8 mouse cellular contexts compared by ENCODE assay signal in the genomic region with DNA sequence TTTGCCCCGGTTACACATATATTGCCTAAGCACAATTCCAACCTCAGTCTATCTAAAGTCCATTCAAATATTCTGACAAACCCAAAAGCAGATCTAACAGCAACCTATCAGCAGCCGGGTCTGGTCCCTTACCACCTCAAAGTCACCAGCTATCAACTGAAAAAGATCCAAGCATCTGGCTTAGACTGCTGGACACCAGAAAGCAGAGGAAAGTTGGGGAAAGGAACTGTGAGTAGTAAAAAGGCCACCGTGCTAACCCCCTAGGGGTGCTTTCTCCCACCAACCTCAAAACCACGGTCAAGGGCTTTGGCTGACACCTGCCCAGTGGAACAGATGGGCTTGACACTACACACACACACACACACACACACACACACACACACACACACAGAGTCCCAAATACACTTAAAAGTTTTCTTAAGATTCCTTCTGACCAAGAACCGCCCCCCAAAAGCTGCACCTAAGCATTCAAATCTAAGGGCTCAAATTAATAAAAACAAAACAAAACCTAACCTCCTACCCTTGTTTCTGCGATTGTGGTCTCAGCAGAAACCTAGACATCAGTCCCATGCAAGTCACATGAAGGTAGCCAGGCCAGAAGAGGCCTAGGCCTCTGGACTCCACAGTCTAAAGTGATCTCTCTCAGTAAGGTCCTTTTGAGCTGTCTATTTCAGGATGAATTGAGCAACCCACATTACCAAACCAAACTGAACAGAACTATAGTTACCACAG. TPM values are rescaled to one million over a fixed set of nuclear protein-coding genes. Genes with fewer than 3 reads are reported as not detected.
A peak's percentile ranks its signal among the peaks of the same experiment; 100 is the strongest.
DNase-seq lines count a peak whose midpoint lies in the region; ATAC-seq and TF ChIP-seq lines count a peak whose summit lies in the region.

No protein-coding gene starts in this region.

- no peaks in the 10 kb centered on the region for H3K36me3 ChIP-seq in kidney, embryonic 15.5 days
- no peaks in the 10 kb centered on the region for H3K36me3 ChIP-seq in limb, embryonic 14.5 days (ENCODE audit: control insufficient read depth, insufficient read depth, low read length)
- H3K36me3 ChIP-seq in neural tube, embryonic 12.5 days: no peaks in the 10 kb centered on the region

- H3K9me3 ChIP-seq in kidney, embryonic 15.5 days (replicated peaks): no peaks in the 10 kb centered on the region
- H3K9me3 ChIP-seq in limb, embryonic 14.5 days (ENCODE audit: control insufficient read depth, low read length): no peaks in the 10 kb centered on the region
- H3K9me3 ChIP-seq in neural tube, embryonic 12.5 days: no peaks in the 10 kb centered on the region

- TF ChIP-seq POLR2A in embryonic fibroblast, embryonic 13.5 days (IDR thresholded peaks at IDR 0.05; ENCODE audit: low read depth, low read length): no peak
- TF ChIP-seq POLR2A in limb, embryonic 14.5 days (IDR thresholded peaks at IDR 0.05; ENCODE audit: borderline replicate concordance, extremely low read depth, insufficient read depth, insufficient read length): no peak

- no peaks in the 10 kb centered on the region for H3K27me3 ChIP-seq in kidney, embryonic 15.5 days
- H3K27me3 ChIP-seq in limb, embryonic 14.5 days (ENCODE audit: control insufficient read depth, insufficient read depth, low read length): no peaks in the 10 kb centered on the region
- no peaks in the 10 kb centered on the region for H3K27me3 ChIP-seq in neural tube, embryonic 12.5 days (replicated peaks)

- no peak for ATAC-seq in kidney, embryonic 15.5 days (replicated peaks; ENCODE audit: low FRiP score)
- ATAC-seq in limb, embryonic 14.5 days (ENCODE audit: low FRiP score, low read depth): no peak
- no peak for ATAC-seq in neural tube, embryonic 12.5 days (ENCODE audit: low FRiP score, low read depth)
- no peak for ATAC-seq in megakaryocyte-erythroid progenitor cell, adult 5-6 weeks (replicated peaks; ENCODE audit: low FRiP score, low TSS enrichment, poor library complexity, severe bottlenecking)

- WGBS in kidney, embryonic 15.5 days: 66% methylated on average over 6 of the region's 6 CpGs
- WGBS in limb, embryonic 14.5 days: 64% methylated on average over 6 of the region's 6 CpGs
- 87% methylated on average over 6 of the region's 6 CpGs for WGBS in neural tube, embryonic 12.5 days

- H3K9ac ChIP-seq in kidney, embryonic 15.5 days: 0 out of 2 replicates have a peak overlapping the region, but pooled peaks have one; percentile 12
- H3K9ac ChIP-seq in limb, embryonic 14.5 days (ENCODE audit: low read depth, low read length, severe bottlenecking): peak overlapping the region; percentile 31; the same call in 1 of the 2 replicates
- no peak overlapping the region for H3K9ac ChIP-seq in neural tube, embryonic 12.5 days

- H3K4me3 ChIP-seq in kidney, embryonic 15.5 days (replicated peaks): peak overlapping the region; percentile 84
- H3K4me3 ChIP-seq in embryonic fibroblast, embryonic 13.5 days (ENCODE audit: insufficient read depth, low read length): peak overlapping the region; percentile 97
- H3K4me3 ChIP-seq in limb, embryonic 14.5 days (replicated peaks; ENCODE audit: low read length): peak overlapping the region; percentile 71
- no peak overlapping the region for H3K4me3 ChIP-seq in neural tube, embryonic 12.5 days

- peak overlapping the region; percentile 97; the same call in 1 of the 2 replicates for H3K27ac ChIP-seq in kidney, embryonic 15.5 days
- H3K27ac ChIP-seq in embryonic fibroblast, embryonic 13.5 days (ENCODE audit: insufficient read depth, low read length): peak overlapping the region; percentile 86
- H3K27ac ChIP-seq in limb, embryonic 14.5 days (replicated peaks; ENCODE audit: low read depth, low read length): no peak overlapping the region; the same call in 1 of the 2 replicates
- no peak overlapping the region for H3K27ac ChIP-seq in neural tube, embryonic 12.5 days

- no peak for TF ChIP-seq CTCF in embryonic fibroblast, embryonic 13.5 days (IDR thresholded peaks at IDR 0.05; ENCODE audit: borderline replicate concordance, insufficient read depth, low read length)

- H3K4me2 ChIP-seq in kidney, embryonic 15.5 days: peak overlapping the region; percentile 67
- peak overlapping the region; percentile 46 for H3K4me2 ChIP-seq in limb, embryonic 14.5 days (replicated peaks; ENCODE audit: low read depth, low read length, severe bottlenecking)
- H3K4me2 ChIP-seq in neural tube, embryonic 12.5 days (replicated peaks): peak overlapping the region; percentile 76

- peaks cover 53% of the 10 kb centered on the region for H3K4me1 ChIP-seq in kidney, embryonic 15.5 days
- H3K4me1 ChIP-seq in embryonic fibroblast, embryonic 13.5 days (ENCODE audit: control insufficient read depth, insufficient read depth, low read length): peaks cover 27% of the 10 kb centered on the region
- peaks cover 30% of the 10 kb centered on the region for H3K4me1 ChIP-seq in limb, embryonic 14.5 days (ENCODE audit: control insufficient read depth, insufficient read depth, low read length)
- H3K4me1 ChIP-seq in neural tube, embryonic 12.5 days: peaks cover 27% of the 10 kb centered on the region

- DNase-seq in kidney, adult 8-10 months: no peak
- no peak for DNase-seq in limb, embryonic 14.5 days (ENCODE audit: low spot score)
- DNase-seq in embryo, embryonic 10.5 days (ENCODE audit: low spot score): no peak
- no peak for DNase-seq in cerebellum, postnatal 36 days

RNA-seq across cellular contexts. Expression of gene B4galt1, which starts 2.6 kb away (rescaled TPM):
- polyA plus RNA-seq in kidney, embryonic 15.5 days (2015; fragmentation: Nextera tagmentation; extraction: Ambion mirVana): 46.3 and 46.4 TPM in 2 replicates
- polyA plus RNA-seq in embryonic fibroblast, embryonic 13.5 days (2011; ENCODE audit: insufficient read length, low read depth, missing spikeins): 103 and 119 TPM in 2 replicates
- 35.9 and 41.3 TPM in 2 replicates for polyA plus RNA-seq in limb, embryonic 14.5 days (2012; rRNA removed)
- 52.3 and 54.8 TPM in 2 replicates for polyA plus RNA-seq in limb, embryonic 14.5 days (2014; fragmentation: Nextera tagmentation; extraction: Ambion mirVana)
- 12.8 and 14.1 TPM in 2 replicates for polyA plus RNA-seq in neural tube, embryonic 12.5 days (2016; fragmentation: Nextera tagmentation; extraction: Ambion mirVana)
- 30.8 and 35.1 TPM in 2 replicates for total RNA-seq in megakaryocyte-erythroid progenitor cell, adult 5-6 weeks (2014; fragmentation: Nextera tagmentation)
- total RNA-seq in megakaryocyte-erythroid progenitor cell, adult 5-6 weeks (2017): 14.4 and 20.5 TPM in 2 replicates

Comparison
In these comparisons a context has a peak if more than half of its experiments do, and no peak if none do; other contexts are left out.
1. H3K27ac ChIP-seq: peak in kidney, embryonic 15.5 days (single experiment) and embryonic fibroblast, embryonic 13.5 days (single experiment); none in limb, embryonic 14.5 days (single experiment) and neural tube, embryonic 12.5 days (single experiment).
2. Peak in every context shown above with its lines, with median percentiles within 50 percentile points of each other: H3K4me2 ChIP-seq.